Mouse (Mus musculus) liver, adult 2 months (tissue): Measurements from ENCODE around the gene Cryba2. TPM values are rescaled to one million over a fixed set of nuclear protein-coding genes. Genes with fewer than 3 reads are reported as not detected.

Source experiments
- DNase-seq: peaks from one replicate; pipeline ENCODE4 v3.0.0-alpha.2; 2011; ENCODE audit warnings: low read depth, low spot score; ENCODE audit errors: extremely low read depth
- H3K27ac ChIP-seq: fragments of 200-500 bp; replicated peaks from 2 replicates; pipeline ENCODE4 v1.5.1; 2012; ENCODE audit warnings: low read depth, mild to moderate bottlenecking, control low read depth, inconsistent platforms, low read length; ENCODE audit not compliant: insufficient read depth
- H3K27me3 ChIP-seq: fragments of 200-500 bp; 2 replicates; pipeline ENCODE4 v1.6.1; 2012; ENCODE audit warnings: mild to moderate bottlenecking, moderate library complexity, low read length, inconsistent platforms; ENCODE audit not compliant: control insufficient read depth, insufficient read depth
- H3K36me3 ChIP-seq: fragments of 200-500 bp; 2 replicates; pipeline ENCODE4 v1.6.1; 2012; ENCODE audit warnings: low read length, inconsistent platforms; ENCODE audit not compliant: control insufficient read depth, insufficient read depth
- H3K4me1 ChIP-seq: fragments of 200-500 bp; 2 replicates; pipeline ENCODE4 v1.6.1; 2011; ENCODE audit warnings: low read length; ENCODE audit not compliant: control insufficient read depth, insufficient read depth
- H3K4me3 ChIP-seq: fragments of 200-500 bp; 2 replicates; pipeline ENCODE4 v1.5.1; 2011; ENCODE audit warnings: low read depth, mild to moderate bottlenecking, control low read depth, low read length, moderate library complexity; ENCODE audit not compliant: insufficient read depth
- H3K79me2 ChIP-seq: fragments of 200-500 bp; 2 replicates; pipeline ENCODE4 v1.6.1; 2012; ENCODE audit warnings: inconsistent platforms, mild to moderate bottlenecking, low read length, moderate library complexity; ENCODE audit not compliant: control insufficient read depth, insufficient read depth
- H3K9ac ChIP-seq: fragments of 200-500 bp; 2 replicates; pipeline ENCODE4 v1.6.1; 2012; ENCODE audit warnings: low read depth, mild to moderate bottlenecking, control low read depth, inconsistent platforms, low read length
- CTCF ChIP-seq: fragments of 200-500 bp; IDR thresholded peaks from 2 replicates; pipeline ENCODE4 v1.5.1; 2011; ENCODE audit warnings: low read depth, low read length, control low read depth
- POLR2A ChIP-seq: fragments of 200-500 bp; IDR thresholded peaks from 2 replicates; pipeline ENCODE4 v1.6.1; 2011; ENCODE audit warnings: low read length, control low read depth; ENCODE audit not compliant: insufficient read depth; ENCODE audit errors: extremely low read depth
- WGBS: fragments of 180-500 bp; shearing (Covaris S2); methylation state at CpG from one replicate; pipeline ENCODE4 v1.1.7; 2018; 5-methylcytosine and 5-hydroxymethylcytosine counted together
- polyA plus RNA-seq: library from polyadenylated mRNA; depleted of rRNA; stranded (reverse); fragments of >200 nt; gene quantifications from 2 replicates; pipeline ENCODE4 v1.2.3, GENCODE M21; 2012
- total RNA-seq: library from RNA; depleted of rRNA; stranded (reverse); fragments of >200 nt; gene quantifications from 2 replicates; pipeline ENCODE4 v1.2.3, GENCODE M21; 2014

Cryba2 gene
- total and polyA plus RNA-seq, 2 experiments: not detected

DNA sequence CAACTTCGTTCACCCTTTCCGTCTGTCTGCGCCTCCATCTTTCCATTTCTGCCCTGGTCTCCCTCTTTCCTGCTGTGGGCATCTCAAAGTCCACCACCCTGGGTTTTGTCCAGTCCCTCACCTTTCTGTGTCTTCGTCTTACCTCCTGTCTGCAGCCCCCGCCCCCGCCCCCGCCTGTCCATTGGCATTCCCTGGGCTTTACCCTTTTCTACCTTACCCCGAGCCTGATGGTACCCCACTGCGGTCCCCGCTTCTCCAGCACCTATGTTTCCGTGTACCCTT, 36.6 kb downstream of the Cryba2 start:
- Histone ChIP-seq H3K27ac (no peak overlapping the region), H3K9ac (no peak overlapping the region), H3K36me3 (no peaks in the 10 kb centered on the region), H3K4me3 (no peak overlapping the region), H3K4me1 (no peaks in the 10 kb centered on the region; the same call in 1 of the 2 replicates), H3K79me2 (no peaks in the 10 kb centered on the region), H3K27me3 (peaks cover 33% of the 10 kb centered on the region)
- TF ChIP-seq POLR2A: no peak
- no peak for TF ChIP-seq CTCF
- whole genome bisulfite sequencing: 10% methylated on average over 11 of the region's 11 CpGs
- no peak for DNase-seq

DNA sequence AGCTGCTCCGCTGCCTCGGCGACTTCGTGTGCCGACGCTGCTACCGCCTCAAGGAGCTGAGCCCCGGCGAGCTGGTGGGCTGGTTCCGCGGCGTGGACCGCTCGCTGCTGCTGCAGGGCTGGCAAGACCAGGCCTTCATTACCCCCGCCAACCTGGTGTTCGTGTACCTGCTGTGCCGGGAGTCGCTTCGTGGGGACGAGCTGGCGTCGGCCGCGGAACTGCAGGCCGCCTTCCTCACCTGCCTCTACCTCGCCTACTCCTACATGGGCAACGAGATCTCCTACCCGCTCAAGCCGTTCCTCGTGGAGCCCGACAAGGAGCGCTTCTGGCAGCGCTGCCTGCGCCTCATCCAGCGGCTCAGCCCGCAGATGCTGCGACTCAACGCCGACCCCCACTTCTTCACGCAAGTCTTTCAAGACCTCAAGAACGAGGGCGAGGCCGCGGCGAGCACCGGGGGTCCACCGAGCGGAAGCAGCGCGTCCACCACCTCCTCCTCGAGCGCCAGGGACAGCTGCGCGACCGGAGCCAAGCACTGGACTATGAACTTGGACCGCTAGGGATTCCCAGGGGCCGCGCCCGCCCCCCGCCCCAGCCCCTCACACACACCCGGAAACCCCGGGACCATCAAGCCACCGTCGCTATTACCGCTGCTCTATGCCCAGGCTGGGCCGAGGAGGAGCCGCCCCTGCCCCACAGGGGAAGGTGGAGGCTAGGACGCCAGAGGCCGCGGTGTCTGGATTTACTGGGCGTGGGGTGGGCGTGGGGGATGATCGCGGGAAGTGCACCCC, 37.1 kb downstream of the Cryba2 start:
- H3K79me2 ChIP-seq: no peaks in the 10 kb centered on the region
- no peak overlapping the region for H3K4me3 ChIP-seq
- H3K36me3 ChIP-seq: no peaks in the 10 kb centered on the region
- H3K27me3 ChIP-seq: peaks cover 33% of the 10 kb centered on the region
- no peaks in the 10 kb centered on the region; the same call in 1 of the 2 replicates for H3K4me1 ChIP-seq
- 4% methylated on average over 73 of the region's 74 CpGs for WGBS
- no peak overlapping the region for H3K27ac ChIP-seq
- no peak overlapping the region for H3K9ac ChIP-seq
- DNase-seq: no peak
- TF ChIP-seq CTCF (no peak), POLR2A (no peak)

DNA sequence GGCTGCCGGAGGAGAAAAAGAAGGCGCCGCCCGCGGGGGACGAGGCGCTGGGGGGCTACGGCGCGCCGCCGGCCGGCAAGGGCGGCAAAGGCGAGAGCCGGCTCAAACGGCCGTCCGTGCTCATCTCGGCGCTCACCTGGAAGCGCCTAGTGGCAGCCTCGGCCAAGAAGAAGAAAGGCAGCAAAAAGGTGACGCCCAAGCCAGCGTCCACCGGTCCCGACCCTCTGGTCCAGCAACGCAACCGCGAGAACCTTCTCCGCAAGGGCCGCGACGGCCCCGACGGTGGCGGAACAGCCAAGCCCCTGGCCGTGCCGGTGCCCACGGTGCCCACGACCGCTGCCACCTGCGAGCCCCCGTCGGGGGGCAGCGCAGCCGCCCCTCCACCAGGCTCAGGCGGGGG, 37.8 kb downstream of the Cryba2 start:
- no peak overlapping the region for H3K27ac ChIP-seq
- no peak overlapping the region for H3K9ac ChIP-seq
- no peak for DNase-seq
- H3K79me2 ChIP-seq: no peaks in the 10 kb centered on the region
- H3K4me1 ChIP-seq: no peaks in the 10 kb centered on the region; the same call in 1 of the 2 replicates
- TF ChIP-seq POLR2A (no peak), CTCF (no peak)
- H3K36me3 ChIP-seq: no peaks in the 10 kb centered on the region
- peaks cover 36% of the 10 kb centered on the region for H3K27me3 ChIP-seq
- H3K4me3 ChIP-seq: no peak overlapping the region; the same call in 1 of the 2 replicates
- 2% methylated on average over 48 of the region's 48 CpGs for WGBS

DNA sequence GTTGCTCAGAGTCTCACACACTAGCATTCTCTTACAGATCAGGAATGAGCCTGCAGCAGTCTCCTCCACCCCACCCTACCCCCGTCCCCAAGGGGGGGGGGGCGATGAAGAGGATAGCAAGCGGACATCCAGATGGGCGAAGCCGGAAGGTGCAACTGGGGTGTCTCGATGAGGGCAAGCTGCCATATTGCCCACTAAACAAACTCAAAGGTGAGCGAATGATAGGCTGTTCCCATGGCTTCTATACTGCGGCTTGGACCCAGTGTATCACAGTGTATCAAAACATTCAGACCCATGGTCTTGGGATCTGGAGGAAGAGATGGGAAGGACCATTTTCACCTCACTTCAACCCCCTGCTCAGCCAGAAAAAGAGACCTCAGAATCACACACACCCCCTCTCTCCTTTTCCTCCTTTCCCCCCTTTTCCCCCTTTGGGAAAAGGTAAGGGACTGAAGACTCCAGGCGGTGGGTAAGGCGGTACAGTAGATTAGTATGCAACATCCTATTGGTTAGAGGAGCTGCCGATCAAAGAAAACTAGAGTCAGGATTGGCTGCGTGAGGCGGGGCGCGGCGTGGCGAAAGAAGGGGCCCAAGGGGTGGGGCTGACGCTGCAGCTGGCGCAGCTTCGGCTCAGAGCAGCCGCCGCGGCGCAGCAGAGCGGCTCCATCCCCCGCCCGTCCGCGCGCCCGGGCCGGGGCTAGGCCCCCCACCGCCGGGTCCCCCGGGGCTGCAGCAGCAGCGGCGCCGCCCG, 38.5 kb downstream of the Cryba2 start, which contains the start of gene Cdk5r2:
TSS of gene Cdk5r2 (plus strand) at position 629 of the 751 bp plus-strand sequence.
- H3K27ac ChIP-seq: no peak within 1 kb of the TSS
- no peak within 1 kb of the TSS for H3K9ac ChIP-seq
- H3K79me2 ChIP-seq: no peaks in the 10 kb centered on the region
- DNase-seq: peak; percentile 23
- no peak for TF ChIP-seq POLR2A
- no peak for TF ChIP-seq CTCF
- H3K36me3 ChIP-seq: no peaks in the 10 kb centered on the region
- no peaks in the 10 kb centered on the region; the same call in 1 of the 2 replicates for H3K4me1 ChIP-seq
- H3K27me3 ChIP-seq: peaks cover 40% of the 10 kb centered on the region
- WGBS: 5% methylated on average over 32 of the region's 39 CpGs
- H3K4me3 ChIP-seq: no peak within 1 kb of the TSS; the same call in 1 of the 2 replicates

DNA sequence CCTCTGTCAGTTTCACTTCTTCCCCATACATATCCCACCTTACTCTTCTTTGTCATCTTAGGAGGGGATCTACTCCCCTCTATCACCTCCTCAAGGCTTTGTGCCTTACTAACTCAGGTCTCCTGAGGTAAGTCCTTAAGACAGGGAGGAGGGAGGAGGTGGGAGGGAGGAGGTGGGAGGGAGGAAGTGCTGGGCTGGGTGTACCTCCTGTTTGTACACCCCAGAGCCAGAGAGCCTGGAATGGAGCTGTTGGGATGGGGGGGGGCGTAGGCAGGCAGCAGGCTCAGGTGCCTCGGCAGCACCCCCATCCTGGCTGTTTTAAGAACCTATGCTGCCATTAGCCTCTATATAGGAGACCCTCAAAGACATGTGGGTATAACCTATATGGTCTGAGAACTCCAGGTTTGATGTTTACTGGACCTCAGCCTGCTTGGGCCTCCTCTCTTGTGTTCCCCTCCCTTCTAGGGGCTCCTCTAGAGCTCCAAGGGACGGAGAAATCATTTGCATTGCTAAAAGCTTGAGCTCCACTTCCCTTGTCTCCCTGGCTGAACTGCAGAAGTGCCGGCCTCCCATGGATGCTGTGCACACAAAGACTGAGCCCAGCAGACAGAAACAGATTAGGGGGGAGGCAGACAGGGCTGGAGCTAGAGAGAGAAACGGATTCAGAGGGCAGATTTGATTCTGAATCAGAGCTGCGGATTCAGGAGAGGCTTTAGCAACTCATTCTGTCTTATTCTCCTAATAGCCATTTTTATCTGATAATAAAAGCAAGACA, 41.8 kb downstream of the Cryba2 start:
- no peaks in the 10 kb centered on the region for H3K79me2 ChIP-seq
- no peak overlapping the region for H3K4me3 ChIP-seq
- peaks cover 31% of the 10 kb centered on the region for H3K27me3 ChIP-seq
- no peaks in the 10 kb centered on the region for H3K36me3 ChIP-seq
- no peak for TF ChIP-seq POLR2A
- no peak for TF ChIP-seq CTCF
- WGBS: 18% methylated on average over 6 of the region's 6 CpGs
- H3K27ac ChIP-seq: no peak overlapping the region
- DNase-seq: no peak
- no peaks in the 10 kb centered on the region for H3K4me1 ChIP-seq
- no peak overlapping the region for H3K9ac ChIP-seq
